Mouse (Mus musculus) common myeloid progenitor, adult 5-6 weeks (primary cell): ENCODE measurements around the gene Capn9. TPM values are rescaled to one million over a fixed set of nuclear protein-coding genes. Genes with fewer than 3 reads are reported as not detected.
A peak's percentile ranks its signal among the peaks of the same experiment; 100 is the strongest.

ENCODE experiments used
- ATAC-seq: replicated peaks from 2 replicates; pipeline ENCODE4 v1.8.0; 2016; ENCODE audit warnings: low read depth, mild to moderate bottlenecking, moderate TSS enrichment, inconsistent platforms; ENCODE audit not compliant: poor library complexity, severe bottlenecking
- total RNA-seq: library from RNA; stranded (forward); fragments of 200-1000, 187-1606 nt; gene quantifications from 2 replicates; pipeline ENCODE4 v1.2.3, GENCODE M21; 2017

Capn9 gene
- total RNA-seq, 1 experiment from 2014 or later, result not detected

DNA sequence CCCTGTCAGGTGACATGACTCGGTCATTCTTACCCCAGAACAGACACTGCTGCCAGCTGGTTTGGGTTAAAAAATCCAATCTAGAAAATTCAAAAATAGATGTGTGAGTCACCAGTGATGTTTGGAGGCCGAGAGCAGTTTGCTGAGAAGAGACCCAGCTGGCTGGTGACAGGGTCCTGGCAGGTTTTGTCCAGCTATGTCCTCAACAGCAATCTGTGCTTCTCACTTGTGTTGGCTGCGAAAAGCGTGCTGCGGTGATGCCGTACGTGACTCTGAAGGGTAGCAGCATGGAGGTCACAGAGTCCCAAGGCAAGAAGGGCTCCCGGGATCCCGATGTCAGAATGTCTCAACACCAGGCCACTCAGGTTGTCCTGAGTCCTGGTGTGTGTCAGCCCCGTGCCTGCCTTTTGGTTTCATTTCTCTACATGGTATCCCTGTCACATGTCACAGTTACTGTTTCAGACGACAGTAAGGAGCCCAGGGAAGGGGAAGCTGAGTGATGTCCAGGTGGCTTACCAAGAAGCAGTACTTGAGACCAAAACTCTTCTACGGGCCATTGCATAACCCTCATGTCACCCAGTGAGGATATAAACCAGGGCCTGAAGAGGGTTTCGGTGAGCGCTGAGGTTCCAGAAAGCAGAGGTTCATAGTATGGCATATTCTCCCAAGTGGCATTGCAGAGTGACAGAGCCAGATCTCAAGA, 57.2 kb downstream of the Capn9 start:
- ATAC-seq, result peak; percentile 42; the same call in 1 of the 2 replicates

DNA sequence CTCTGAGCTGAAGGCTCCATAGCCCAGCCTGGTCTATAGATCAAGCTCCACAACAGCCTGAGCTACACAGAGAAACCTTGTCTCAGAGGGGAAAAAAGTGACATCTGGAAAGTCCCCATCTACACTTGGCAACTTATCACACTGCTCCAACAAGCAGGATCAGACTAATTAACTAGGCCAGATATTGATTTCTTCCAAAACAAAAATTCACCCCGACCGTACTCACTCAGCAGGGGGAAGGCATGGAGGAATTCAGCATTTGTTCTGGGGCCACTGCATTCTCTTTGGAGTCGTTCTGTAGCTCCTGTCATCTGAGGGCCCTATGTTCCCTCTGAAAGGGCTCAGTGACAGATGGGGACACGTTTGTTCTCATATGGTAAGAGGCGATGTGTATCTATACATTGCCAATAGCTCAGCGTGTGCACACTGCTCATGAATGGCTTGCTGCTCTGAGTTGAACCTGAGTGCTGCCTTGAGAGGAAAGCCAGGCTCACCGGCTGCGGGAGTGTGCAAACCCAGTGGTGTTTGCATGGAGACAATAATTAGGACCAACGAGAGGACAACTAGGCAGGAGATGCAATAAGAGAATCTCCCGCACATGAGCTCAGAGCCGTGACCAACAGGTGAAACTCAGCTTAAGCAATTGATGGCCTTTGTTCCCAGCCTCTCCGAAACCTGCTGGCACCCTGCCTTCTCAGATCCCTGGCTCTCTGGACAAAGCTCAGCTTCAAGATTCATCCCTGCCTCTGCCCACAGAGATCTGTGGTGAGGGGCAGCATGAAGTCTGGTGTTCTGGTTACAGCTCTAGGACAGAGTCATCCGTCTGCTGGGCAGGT, 58.7 kb downstream of the Capn9 start:
- no peak for ATAC-seq

DNA sequence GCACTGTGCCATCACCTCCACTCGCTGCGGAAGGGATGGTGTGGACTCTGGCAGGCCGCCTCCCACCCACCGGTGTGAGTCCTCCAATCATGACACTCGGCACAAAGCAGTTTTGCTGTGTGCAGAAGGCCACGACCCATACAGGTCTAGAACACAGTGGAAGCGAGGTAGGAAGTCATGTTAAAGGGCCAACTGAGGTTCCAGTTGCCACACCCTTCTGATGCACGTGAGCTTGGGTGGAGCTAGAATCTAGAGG, 59.3 kb downstream of the Capn9 start:
- no peak for ATAC-seq

DNA sequence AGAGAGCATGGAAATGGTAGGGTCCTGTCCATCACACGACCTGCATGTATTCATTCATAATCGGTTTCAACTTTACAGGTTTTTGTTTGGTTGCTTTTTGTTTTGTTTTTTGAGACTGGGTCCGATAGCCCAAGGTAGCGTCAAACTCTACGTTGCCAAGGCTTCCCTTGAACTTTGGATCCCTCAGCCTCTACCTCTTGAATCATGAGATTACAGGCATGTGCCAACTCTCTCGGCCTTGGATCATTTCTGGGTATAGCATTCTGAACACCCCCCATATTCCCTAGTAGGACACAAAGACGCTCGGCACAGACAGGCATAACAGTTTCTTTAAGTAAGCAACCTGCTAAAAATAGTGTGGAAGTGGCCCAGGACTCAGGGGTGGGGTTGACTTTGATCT, 65.7 kb downstream of the Capn9 start:
- ATAC-seq, result no peak

DNA sequence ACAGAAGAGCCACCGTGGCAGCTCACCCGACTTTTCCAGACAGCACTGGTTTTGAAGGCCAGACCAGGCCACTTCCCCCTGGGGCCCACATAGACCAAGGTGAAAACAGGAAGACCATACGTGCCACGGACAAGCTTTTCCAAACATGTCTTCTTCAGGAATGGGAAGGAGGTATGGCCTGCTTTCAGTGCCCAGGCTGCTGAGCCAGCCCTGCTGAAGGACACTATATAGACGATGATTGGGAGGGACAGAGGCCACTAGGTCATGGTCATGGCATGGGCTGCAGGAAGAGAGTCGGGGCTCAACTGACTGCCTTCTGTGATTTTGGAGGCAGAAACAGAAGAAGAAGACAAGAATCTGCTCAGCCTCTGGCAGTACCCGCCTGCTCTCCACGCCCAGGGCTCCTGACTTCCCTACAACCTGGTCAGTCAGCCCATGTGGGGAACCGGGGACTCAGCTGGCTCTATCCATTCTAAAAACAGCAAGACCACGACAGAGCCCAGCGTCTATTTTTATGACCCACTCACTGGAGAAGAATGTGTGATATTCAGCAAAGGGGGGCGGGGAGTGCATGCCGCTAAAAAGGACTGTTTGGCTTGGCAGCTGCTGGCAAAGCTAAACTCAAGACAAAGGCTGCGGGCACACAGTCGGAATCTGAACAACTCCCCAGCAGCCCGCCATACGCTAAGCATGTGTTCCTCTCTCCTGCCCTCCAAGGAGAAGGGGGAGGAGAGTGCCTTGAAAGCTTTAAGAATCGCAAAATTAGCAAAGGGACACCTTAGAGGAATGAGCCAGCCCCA, 67.8 kb downstream of the Capn9 start:
- no peak for ATAC-seq

DNA sequence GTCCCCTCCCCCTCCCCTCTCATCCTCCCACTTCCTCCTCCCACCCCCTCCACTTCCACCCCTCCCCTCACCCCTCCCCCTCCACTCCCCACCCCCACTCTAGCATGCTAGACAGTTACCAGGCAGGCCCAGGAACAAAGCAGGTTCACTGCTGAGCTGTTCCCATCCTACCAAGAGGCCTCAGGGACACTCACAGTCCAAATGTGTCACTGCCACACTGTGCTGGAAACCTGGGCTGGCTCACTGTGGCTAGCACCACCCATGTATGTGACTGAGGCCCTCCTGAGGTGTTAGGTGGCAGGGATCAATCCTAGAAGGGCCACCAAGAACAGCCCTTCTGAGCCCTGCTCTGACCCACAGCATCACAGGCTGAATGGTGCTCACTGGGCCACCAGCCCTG, 72.4 kb downstream of the Capn9 start:
- ATAC-seq, result no peak

DNA sequence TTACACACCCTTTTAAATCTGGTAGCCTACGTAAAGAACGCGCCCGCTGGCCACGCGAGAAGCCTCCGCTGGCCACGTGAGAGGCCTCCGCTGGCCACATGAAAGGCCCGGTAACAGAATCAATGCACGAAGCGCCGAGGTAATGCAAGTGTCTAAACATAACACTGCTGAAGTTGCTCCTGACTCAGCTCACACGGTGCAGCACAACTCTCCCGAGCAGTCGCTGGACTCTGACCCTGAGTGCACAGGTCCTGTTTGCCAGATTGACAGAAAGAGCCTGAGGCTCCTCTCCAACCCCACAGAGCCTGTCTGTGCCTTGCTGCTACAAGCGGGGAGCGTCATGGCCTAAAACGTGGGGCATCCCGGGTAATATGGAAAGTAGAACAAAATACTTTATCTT, 75.9 kb downstream of the Capn9 start:
- ATAC-seq, result no peak

DNA sequence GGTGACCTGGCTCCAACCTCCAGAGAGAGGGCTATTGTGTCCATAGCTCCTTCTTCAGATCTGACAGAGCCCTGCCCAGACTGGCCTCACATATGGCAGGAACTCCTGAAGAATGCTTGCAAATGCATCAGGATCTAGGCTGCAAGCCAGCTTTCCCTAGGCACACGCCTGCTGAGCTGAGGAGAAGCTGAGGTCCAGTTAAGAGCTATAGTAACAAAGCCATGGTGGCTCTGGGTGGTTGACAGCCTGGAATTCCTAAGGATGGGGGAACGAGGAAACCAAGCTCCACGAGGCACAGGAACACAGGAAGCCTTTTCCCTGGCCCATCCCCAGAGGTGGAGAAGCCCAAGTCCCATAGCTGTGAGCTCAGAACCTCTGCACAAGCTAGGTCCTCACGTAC, 76.6 kb downstream of the Capn9 start:
- no peak for ATAC-seq

DNA sequence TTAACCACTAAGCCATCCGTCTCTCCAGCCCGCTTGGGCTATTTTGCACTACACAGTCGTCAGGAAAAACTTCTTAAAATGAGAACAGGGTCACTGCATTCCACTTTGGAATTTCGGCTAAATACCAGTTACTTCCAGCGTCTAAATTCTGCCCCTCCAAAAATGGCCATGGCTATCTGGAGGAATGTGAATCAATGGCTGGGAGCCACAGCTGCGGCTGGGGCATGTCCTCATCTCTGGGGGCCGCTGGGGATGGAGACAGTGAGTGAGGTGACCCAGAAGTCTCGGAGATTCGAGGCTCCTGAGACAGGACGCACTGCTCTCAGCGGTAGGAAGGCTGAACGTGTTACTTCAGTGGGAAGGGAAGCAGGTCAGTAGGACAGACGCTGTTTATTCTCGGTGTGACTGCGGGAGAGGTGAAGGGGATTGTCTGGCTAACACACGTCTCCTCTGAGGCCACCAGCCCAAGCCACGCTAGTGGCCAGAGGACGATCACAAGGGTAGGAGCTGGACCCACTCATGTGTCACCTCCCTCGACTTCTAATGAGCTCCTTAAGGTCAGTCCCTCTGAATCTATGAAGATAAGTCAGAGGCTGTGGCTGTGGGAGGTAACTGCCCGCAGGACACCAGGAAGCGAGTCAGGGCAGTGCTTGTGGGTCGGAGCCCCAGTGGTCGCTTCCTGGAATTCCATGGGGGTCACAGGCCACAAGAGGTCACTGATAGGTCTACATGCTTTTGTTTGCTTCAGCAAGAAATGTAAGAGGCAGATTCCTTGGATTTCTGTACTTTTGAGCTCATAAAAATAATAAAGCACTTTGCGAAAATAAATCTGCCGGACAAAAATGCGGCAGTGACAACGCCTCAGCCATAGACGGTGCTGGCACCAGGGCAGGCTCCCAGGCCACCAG, 77.9 kb downstream of the Capn9 start:
- no peak for ATAC-seq

DNA sequence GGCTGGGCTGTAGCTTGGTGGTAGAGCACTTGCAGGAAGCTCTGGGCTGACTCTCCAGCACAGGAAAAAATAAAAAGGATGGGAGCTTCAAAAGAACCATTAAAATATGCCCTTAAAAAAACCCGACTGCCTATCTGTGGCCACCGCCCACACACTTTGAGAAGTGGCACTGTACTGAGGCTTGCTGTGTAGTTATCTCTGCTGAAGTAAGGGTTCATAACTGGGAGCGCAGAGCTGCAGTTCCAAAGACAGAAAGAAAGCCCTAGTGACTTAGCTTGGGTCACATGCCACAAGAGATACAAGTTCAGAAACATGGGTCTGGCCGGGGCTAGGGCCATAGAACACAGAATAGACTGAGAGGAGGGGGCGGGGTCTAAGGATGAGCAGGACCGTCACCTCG, 82.0 kb downstream of the Capn9 start:
- peak; percentile 55 for ATAC-seq

DNA sequence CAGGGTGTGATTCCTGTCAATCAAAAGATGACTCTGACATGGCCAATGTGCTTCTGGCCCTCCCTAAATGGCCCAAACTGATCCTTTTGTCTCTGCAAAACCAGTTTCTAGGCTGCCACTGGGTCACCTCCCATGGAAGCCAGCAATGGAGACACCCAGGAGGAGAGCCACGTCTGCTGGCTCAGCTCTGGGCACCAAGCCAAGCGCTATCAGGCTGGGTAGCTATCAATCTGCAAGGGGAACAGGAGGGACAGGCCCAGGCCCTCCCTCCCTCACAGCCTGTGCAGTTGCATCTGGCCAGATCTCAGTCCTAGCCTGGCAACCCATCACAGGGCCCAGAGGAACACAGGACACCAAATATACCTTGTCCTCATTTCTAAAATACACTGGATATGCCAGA, 82.5 kb downstream of the Capn9 start:
- ATAC-seq, result peak; percentile 19; the same call in 1 of the 2 replicates

DNA sequence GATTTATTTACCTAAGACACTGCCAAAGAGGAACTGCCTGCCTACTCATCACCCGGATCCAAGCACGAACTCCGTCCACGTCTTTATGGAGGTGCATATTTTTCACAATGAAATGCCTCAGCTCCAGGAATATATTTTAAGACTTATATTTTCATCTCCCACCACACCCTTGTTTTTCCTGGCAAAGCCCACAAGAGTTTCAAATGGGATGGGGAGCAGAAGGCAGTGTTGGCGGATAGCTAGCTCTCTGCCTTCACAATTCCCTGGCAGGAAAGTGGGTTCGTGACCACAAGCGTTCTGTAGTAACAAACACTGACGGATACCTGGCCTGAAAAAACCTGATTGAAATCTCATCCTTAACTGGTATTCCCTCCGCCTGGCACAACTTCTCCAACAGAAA, 85.9 kb downstream of the Capn9 start:
- no peak for ATAC-seq

DNA sequence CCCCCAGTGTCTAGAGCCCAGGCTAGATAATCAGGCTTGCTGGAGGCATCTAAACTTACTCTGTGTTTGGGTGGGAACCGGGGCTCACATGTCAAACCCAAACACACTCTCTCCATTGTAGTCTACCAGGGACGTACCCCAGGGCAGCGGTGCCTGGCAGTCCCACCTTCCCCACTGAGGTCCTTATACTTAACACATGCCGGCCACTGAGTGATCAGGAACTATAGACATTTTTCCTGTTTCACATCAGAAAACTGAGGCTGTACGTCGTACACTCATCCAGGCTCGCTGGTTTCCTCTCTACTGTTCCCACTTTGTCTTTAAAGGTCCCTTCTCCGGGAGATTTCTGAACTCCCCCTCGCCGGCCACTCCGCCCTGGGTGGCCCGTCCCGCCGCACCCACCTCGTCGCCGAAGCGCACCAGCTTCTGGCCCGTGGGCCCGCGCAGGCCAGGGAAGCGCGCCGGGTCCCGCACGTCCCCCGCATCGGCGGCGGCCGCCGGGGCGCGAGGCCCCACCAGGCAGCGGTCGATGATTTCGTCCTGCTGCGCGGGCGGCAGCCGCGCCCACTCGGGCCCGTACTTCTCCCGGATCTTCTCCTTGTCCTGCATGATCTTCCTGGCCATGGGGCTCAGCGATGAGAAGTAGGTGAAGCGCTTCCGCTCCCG, 86.7 kb downstream of the Capn9 start:
- 0 out of 2 replicates have a peak, but pooled peaks have one; percentile 1 for ATAC-seq

DNA sequence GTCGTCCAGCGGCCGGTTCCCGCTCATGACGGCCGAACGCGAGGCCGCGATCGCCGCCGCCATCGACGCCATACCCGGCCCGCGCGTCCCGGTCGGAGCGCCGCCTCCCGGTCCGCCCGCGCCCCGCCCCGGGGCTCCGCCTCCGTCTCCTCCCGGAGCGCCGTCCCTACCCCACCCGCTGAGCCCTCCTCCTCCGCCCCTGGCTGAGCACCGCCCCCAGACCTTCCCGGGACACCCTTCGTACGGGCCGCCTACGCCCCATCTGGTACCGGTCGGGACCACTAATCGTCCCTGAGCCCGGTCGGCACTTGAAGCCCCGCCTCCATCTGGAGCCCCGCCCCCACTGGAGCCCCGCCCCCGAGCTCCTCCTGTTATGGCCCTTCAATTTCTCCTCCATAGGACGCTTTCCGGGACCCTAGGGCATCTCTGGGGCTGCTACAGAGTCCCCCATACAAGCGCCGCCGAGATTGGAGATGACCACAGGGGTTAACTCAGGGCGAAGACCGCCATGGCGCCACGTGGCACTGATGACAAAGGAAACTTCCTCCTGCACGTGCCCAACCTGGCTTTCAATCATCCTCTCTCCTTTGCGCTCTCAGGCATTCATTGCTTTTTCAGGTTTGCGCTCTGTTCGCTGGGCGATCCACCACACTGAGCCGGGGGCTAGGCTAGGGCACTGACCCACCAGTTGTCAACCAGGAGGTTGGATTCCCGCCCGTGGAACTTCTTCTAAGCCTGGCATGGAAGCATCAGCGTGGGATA, 87.4 kb downstream of the Capn9 start, which contains the start of gene 2310022B05Rik:
2310022B05Rik (minus strand) TSS at position 258 of the 762 bp plus-strand sequence.
- peak; percentile 83 for ATAC-seq

DNA sequence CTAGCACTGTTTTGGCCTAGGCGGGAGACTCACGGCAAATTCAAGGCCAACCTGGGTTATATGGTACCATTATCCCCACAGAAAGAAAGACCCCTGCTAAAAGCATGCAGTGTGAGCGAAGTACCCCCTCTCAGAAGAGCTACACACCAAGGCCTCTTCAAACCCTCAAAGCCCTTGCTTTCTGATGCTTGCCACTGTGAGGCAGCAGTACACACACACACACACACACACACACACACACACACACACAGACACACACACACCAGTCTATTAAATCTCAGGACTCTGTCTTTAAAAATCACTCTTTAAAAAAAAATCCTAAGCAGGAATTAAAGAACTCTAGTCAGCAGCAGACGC, 87.9 kb downstream of the Capn9 start:
- ATAC-seq, result no peak

DNA sequence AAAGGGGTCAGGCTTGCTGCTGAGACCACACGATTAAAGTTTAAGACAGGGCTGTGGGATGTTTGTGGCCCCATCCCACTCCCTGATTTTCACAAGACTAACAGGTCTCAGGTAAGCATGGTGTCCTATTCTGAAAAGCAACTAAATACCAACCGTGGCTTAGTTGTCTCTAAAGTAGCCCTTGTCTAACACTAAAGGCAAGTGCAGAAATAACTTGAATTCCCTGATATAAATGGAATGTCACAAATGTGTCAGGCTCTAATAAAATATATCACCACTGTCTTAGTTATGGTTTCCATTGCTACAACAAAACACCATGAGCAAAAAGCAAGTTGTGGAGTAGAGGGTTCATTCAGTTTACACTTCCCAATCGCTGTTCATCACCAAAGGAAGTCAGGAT, 88.5 kb downstream of the Capn9 start:
- ATAC-seq, result no peak
